Mouse (Mus musculus) kidney, embryonic 16.5 days (tissue): ENCODE data around the gene Gm648. TPM values are rescaled to one million over a fixed set of nuclear protein-coding genes. Genes with fewer than 3 reads are reported as not detected.

ENCODE experiments used
- microRNA-seq: library from miRNA; unstranded; fragments of <30 nt; microRNA quantifications from one replicate; pipeline ENCODE4, GENCODE M21; 2016
- polyA plus RNA-seq: library from polyadenylated mRNA; unstranded; fragments of >200 nt; fragmentation: Nextera tagmentation; extraction: Ambion mirVana; gene quantifications from 2 replicates; pipeline ENCODE4 v1.2.1, GENCODE M21; 2015

Gene Gm648
- polyA plus RNA-seq, 1 experiment from 2014 or later, result not detected

Small RNA genes within 50 kb of the gene (microRNA-seq; reads per million reads assigned to microRNA genes)
- not detected for gene Mir5116

Other genes starting within 250 kb of the Gm648 start
- 9.0 and 10.4 TPM in 2 replicates for gene Zfp449, start 203.2 kb downstream of the Gm648 start, polyA plus RNA-seq
- gene Smim10l2a, start 175.0 kb downstream of the Gm648 start, polyA plus RNA-seq, result 8.0 TPM in 2 replicates
- 2.0 and 3.5 TPM in 2 replicates for gene Gm2174, start 101.6 kb downstream of the Gm648 start, polyA plus RNA-seq
- 31.9 and 32.2 TPM in 2 replicates for gene Ints6l, start 94.7 kb downstream of the Gm648 start, polyA plus RNA-seq
- gene Gm10477, start 24.9 kb downstream of the Gm648 start, polyA plus RNA-seq, result not detected in 2 replicates
- 28.7 and 32.5 TPM in 2 replicates for gene Mmgt1, start 48.5 kb upstream of the Gm648 start, polyA plus RNA-seq
- 13.1 and 13.5 TPM in 2 replicates for gene Slc9a6, start 60.2 kb upstream of the Gm648 start, polyA plus RNA-seq
- gene Fhl1, start 182.2 kb upstream of the Gm648 start, polyA plus RNA-seq, result 98.0 and 110 TPM in 2 replicates